In genomic region chr6:61978379-61978778, GRCm38 (mm10) we compare ENCODE assay signal across 12 mouse cellular contexts.
DNase-seq lines count a peak whose midpoint lies in the region; ATAC-seq and TF ChIP-seq lines count a peak whose summit lies in the region.
"Had no signal": no experiment of that assay in that cellular context is flagged by ENCODE, and none has a peak within 500 bp of the region (broad histone marks: within the 10 kb centered on the region; RNA-seq: fewer than 3 reads in every experiment).

No protein-coding gene starts in this region.

- 0 out of 2 replicates have a peak, but pooled peaks have one; percentile 47 for ATAC-seq in frontal cortex, adult (ENCODE audit: low TSS enrichment)
- no peak for ATAC-seq in liver, postnatal 0 days
- ATAC-seq in granulocyte monocyte progenitor cell, adult 5-6 weeks (replicated peaks; ENCODE audit: poor library complexity, severe bottlenecking), result no peak
- ATAC-seq: midbrain, embryonic 13.5 days had no signal

- no peaks in the 10 kb centered on the region for H3K9me3 ChIP-seq in liver, postnatal 0 days (ENCODE audit: low read length)
- H3K9me3 ChIP-seq: heart, embryonic 13.5 days; hindbrain, embryonic 15.5 days; midbrain, embryonic 13.5 days; neural tube, embryonic 15.5 days had no signal

- no peaks in the 10 kb centered on the region for H3K27me3 ChIP-seq in liver, postnatal 0 days (ENCODE audit: insufficient read depth, low read length)
- H3K27me3 ChIP-seq: heart, embryonic 13.5 days; hindbrain, embryonic 15.5 days; midbrain, embryonic 13.5 days; neural tube, embryonic 15.5 days had no signal

- DNase-seq in frontal cortex, postnatal 25 days (ENCODE audit: low spot score in 2 of 2), result no peak
- no peak for DNase-seq in liver, postnatal 0 days
- no peak for DNase-seq in liver
- peak; percentile 34 for DNase-seq in ES-CJ7 (ENCODE audit: low read depth, low spot score)
- peak; percentile 47 for DNase-seq in retina, embryonic 14.5 days (ENCODE audit: low spot score)
- DNase-seq: thymus, postnatal 36 days had no signal

- 0 out of 2 replicates have a peak, but pooled peaks have one; percentile 2 for TF ChIP-seq CTCF in liver, postnatal 0 days (IDR thresholded peaks at IDR 0.05; ENCODE audit: low read depth)

- no peak overlapping the region for H3K9ac ChIP-seq in liver, postnatal 0 days (replicated peaks)
- H3K9ac ChIP-seq: heart, embryonic 13.5 days; hindbrain, embryonic 15.5 days; midbrain, embryonic 13.5 days; neural tube, embryonic 15.5 days had no signal

- no peaks in the 10 kb centered on the region for H3K4me1 ChIP-seq in liver, postnatal 0 days (ENCODE audit: insufficient read depth)
- H3K4me1 ChIP-seq: heart, embryonic 13.5 days; hindbrain, embryonic 15.5 days; midbrain, embryonic 13.5 days; neural tube, embryonic 15.5 days had no signal

- H3K27ac ChIP-seq in liver, postnatal 0 days (ENCODE audit: low read depth), result no peak overlapping the region
- H3K27ac ChIP-seq: heart, embryonic 13.5 days; hindbrain, embryonic 15.5 days; midbrain, embryonic 13.5 days; neural tube, embryonic 15.5 days had no signal

- no peaks in the 10 kb centered on the region for H3K36me3 ChIP-seq in liver, postnatal 0 days (replicated peaks; ENCODE audit: insufficient read depth, low read length)
- H3K36me3 ChIP-seq: heart, embryonic 13.5 days; hindbrain, embryonic 15.5 days; midbrain, embryonic 13.5 days; neural tube, embryonic 15.5 days had no signal

- 19% methylated on average over 2 of the region's 2 CpGs for WGBS in liver, postnatal 0 days (ENCODE audit: insufficient replicate concordance)

- no peak overlapping the region for H3K4me2 ChIP-seq in liver, postnatal 0 days (ENCODE audit: low read depth, low read length)
- H3K4me2 ChIP-seq: heart, embryonic 13.5 days; hindbrain, embryonic 15.5 days; midbrain, embryonic 13.5 days; neural tube, embryonic 15.5 days had no signal

- H3K4me3 ChIP-seq in liver, postnatal 0 days (ENCODE audit: low read depth, low read length), result no peak overlapping the region
- H3K4me3 ChIP-seq: heart, embryonic 13.5 days; hindbrain, embryonic 15.5 days; midbrain, embryonic 13.5 days; neural tube, embryonic 15.5 days had no signal

- TF ChIP-seq EP300 in liver, postnatal 0 days (IDR thresholded peaks at IDR 0.05; ENCODE audit: low read depth), result no peak

Comparison
In these comparisons a context has a peak if more than half of its experiments do, and no peak if none do; other contexts are left out.
1. DNase-seq: peak in ES-CJ7 (single experiment) and retina, embryonic 14.5 days (single experiment); none in frontal cortex, postnatal 25 days (0 of 2), liver, postnatal 0 days (single experiment) and liver (single experiment).